ENCODE assay signal across 26 mouse cellular contexts in the genomic region with DNA sequence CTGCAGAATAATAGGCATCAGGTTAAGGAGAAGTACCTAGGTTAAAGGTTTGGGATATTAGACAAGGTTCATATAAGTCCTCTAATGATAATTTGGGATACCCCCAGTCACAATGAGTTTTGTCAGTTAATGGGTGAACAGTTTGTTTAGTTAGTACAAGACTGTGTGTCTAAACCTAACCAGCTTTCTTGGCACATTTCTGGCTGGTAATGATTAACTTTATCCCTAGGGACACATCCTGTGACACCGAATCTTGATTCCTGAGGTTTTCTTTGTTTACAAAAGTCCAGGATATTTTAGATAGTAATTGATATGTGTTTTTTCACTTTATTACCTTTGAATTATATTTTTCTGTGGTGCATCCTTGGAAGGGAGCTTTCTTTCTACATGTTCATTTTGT. TPM values are rescaled to one million over a fixed set of nuclear protein-coding genes. Genes with fewer than 3 reads are reported as not detected.
DNase-seq lines count a peak whose midpoint lies in the region; ATAC-seq and TF ChIP-seq lines count a peak whose summit lies in the region.
"Had no signal": no experiment of that assay in that cellular context is flagged by ENCODE, and none has a peak within 500 bp of the region (broad histone marks: within the 10 kb centered on the region; RNA-seq: fewer than 3 reads in every experiment).

No protein-coding gene starts in this region.

- H3K4me3 ChIP-seq in kidney, adult 2 months (ENCODE audit: insufficient read depth, low read depth, low read length) = no peak overlapping the region
- no peak overlapping the region for H3K4me3 ChIP-seq in kidney, embryonic 15.5 days (replicated peaks)
- no peak overlapping the region for H3K4me3 ChIP-seq in liver, adult 2 months (ENCODE audit: insufficient read depth, low read depth, low read length)
- no peak overlapping the region for H3K4me3 ChIP-seq in liver, embryonic 12.5 days

- no peak overlapping the region for H3K27ac ChIP-seq in kidney, adult 2 months (ENCODE audit: insufficient read depth, low read depth, low read length)
- H3K27ac ChIP-seq in kidney, embryonic 15.5 days = no peak overlapping the region
- no peak overlapping the region for H3K27ac ChIP-seq in liver, adult 2 months (replicated peaks; ENCODE audit: insufficient read depth, low read depth, low read length)
- H3K27ac ChIP-seq in liver, embryonic 12.5 days = no peak overlapping the region

- no peak overlapping the region for H3K9ac ChIP-seq in kidney, embryonic 15.5 days
- H3K9ac ChIP-seq in liver, adult 2 months (ENCODE audit: low read depth, low read length) = no peak overlapping the region
- no peak overlapping the region for H3K9ac ChIP-seq in liver, embryonic 12.5 days

- WGBS in kidney, adult 2 months = 39% methylated on average over 1 of the region's 1 CpGs
- 75% methylated on average over 1 of the region's 1 CpGs for WGBS in kidney, embryonic 15.5 days
- WGBS in liver, adult 2 months = 25% methylated on average over 1 of the region's 1 CpGs
- WGBS in liver, embryonic 12.5 days (ENCODE audit: insufficient replicate concordance) = 45% methylated on average over 1 of the region's 1 CpGs

- peak; percentile 69 for DNase-seq in kidney, adult 2 months
- DNase-seq in kidney, postnatal 10 days = no peak
- DNase-seq in kidney, adult 9 months = peak; percentile 65
- DNase-seq in liver, adult 2 months (ENCODE audit: extremely low read depth, low read depth, low spot score) = peak; percentile 83
- DNase-seq: adrenal gland, adult 2 months; adrenal gland, adult 8-10 months; adrenal gland, postnatal 10 days; adrenal gland, postnatal 14 days; adrenal gland, postnatal 25 days; adrenal gland, postnatal 36 days; B cell, adult 2 months; cerebellum, adult 11 months; cerebellum, adult 11-12 months; cerebellum, adult 18-20 months had no signal

- no peak for TF ChIP-seq CTCF in kidney, adult 2 months (conservative IDR thresholded peaks at IDR 0.05; ENCODE audit: insufficient read depth, insufficient read length, low read depth, low read length)
- TF ChIP-seq CTCF in liver, adult 2 months (IDR thresholded peaks at IDR 0.05; ENCODE audit: low read depth, low read length) = no peak

- H3K9me3 ChIP-seq in kidney, embryonic 15.5 days (replicated peaks) = no peaks in the 10 kb centered on the region
- no peaks in the 10 kb centered on the region for H3K9me3 ChIP-seq in liver, embryonic 12.5 days (replicated peaks)
- H3K9me3 ChIP-seq: G1E had no signal

- no peaks in the 10 kb centered on the region for H3K4me1 ChIP-seq in kidney, adult 2 months (ENCODE audit: control insufficient read depth, insufficient read depth, low read length)
- no peaks in the 10 kb centered on the region for H3K4me1 ChIP-seq in kidney, embryonic 15.5 days
- 0 out of 2 replicates have a peak, but pooled peaks cover 2% of the 10 kb centered on the region for H3K4me1 ChIP-seq in liver, adult 2 months (ENCODE audit: control insufficient read depth, insufficient read depth, low read length)
- H3K4me1 ChIP-seq in liver, embryonic 12.5 days = no peaks in the 10 kb centered on the region

- no peak for TF ChIP-seq POLR2A in kidney, adult 2 months (IDR thresholded peaks at IDR 0.05; ENCODE audit: low read depth, low read length)
- TF ChIP-seq POLR2A in liver, adult 2 months (IDR thresholded peaks at IDR 0.05; ENCODE audit: extremely low read depth, insufficient read depth, low read length) = no peak

- ATAC-seq in kidney, embryonic 15.5 days (replicated peaks; ENCODE audit: low FRiP score) = no peak
- no peak for ATAC-seq in liver, embryonic 12.5 days
- ATAC-seq: activated CD4-positive, CD25-positive, alpha-beta regulatory T cell, adult 4 months; CD4-positive, CD25-positive, alpha-beta regulatory T cell, adult 4 months; Patski had no signal

- H3K36me3 ChIP-seq in kidney, adult 2 months (ENCODE audit: control insufficient read depth, insufficient read depth, low read length) = no peaks in the 10 kb centered on the region
- H3K36me3 ChIP-seq in kidney, embryonic 15.5 days = no peaks in the 10 kb centered on the region
- no peaks in the 10 kb centered on the region for H3K36me3 ChIP-seq in liver, adult 2 months (ENCODE audit: control insufficient read depth, insufficient read depth, low read length)
- no peaks in the 10 kb centered on the region for H3K36me3 ChIP-seq in liver, embryonic 12.5 days
- H3K36me3 ChIP-seq: G1E had no signal

- H3K4me2 ChIP-seq in kidney, embryonic 15.5 days = no peak overlapping the region
- no peak overlapping the region for H3K4me2 ChIP-seq in liver, embryonic 12.5 days

- no peaks in the 10 kb centered on the region for H3K27me3 ChIP-seq in kidney, adult 2 months (replicated peaks; ENCODE audit: control insufficient read depth, insufficient read depth, low read length)
- H3K27me3 ChIP-seq in kidney, embryonic 15.5 days = no peaks in the 10 kb centered on the region
- H3K27me3 ChIP-seq in liver, adult 2 months (ENCODE audit: control insufficient read depth, insufficient read depth, low read length) = no peaks in the 10 kb centered on the region
- no peaks in the 10 kb centered on the region for H3K27me3 ChIP-seq in liver, embryonic 12.5 days (replicated peaks)
- H3K27me3 ChIP-seq: CH12.LX, Patski had no signal

- no peaks in the 10 kb centered on the region for H3K79me2 ChIP-seq in liver, adult 2 months (ENCODE audit: control insufficient read depth, insufficient read depth, low read length)

RNA-seq across cellular contexts. Expression of a gene that starts 41.4 kb away (rescaled TPM):
- not detected in 2 replicates for polyA plus RNA-seq in kidney, adult 2 months (2012; rRNA removed)
- polyA plus RNA-seq in kidney, embryonic 15.5 days (2015; fragmentation: Nextera tagmentation; extraction: Ambion mirVana) = not detected in 2 replicates
- not detected in 2 replicates for total RNA-seq in liver, adult 2 months (2014; rRNA removed)
- not detected in 2 replicates for polyA plus RNA-seq in liver, adult 2 months (2012; rRNA removed)
- not detected in 2 replicates for polyA plus RNA-seq in liver, embryonic 12.5 days (2016; fragmentation: Nextera tagmentation; extraction: Ambion mirVana)
- total RNA-seq: adrenal gland, adult 18-20 months; adrenal gland, adult 2 months; adrenal gland, adult 8-10 months; adrenal gland, postnatal 10 days; adrenal gland, postnatal 14 days; adrenal gland, postnatal 25 days; adrenal gland, postnatal 36 days; adrenal gland, postnatal 4 days; ES-E14; G1E; MEL had no signal
- polyA plus RNA-seq: activated CD4-positive, CD25-positive, alpha-beta regulatory T cell, adult 4 months; adrenal gland, adult 2 months; brain, embryonic 14.5 days; CD4-positive, CD25-positive, alpha-beta regulatory T cell, adult 4 months; G1E had no signal
